Mouse (Mus musculus): Measurements from ENCODE around the gene Celsr2. TPM values are rescaled to one million over a fixed set of nuclear protein-coding genes. Genes with fewer than 3 reads are reported as not detected.

The Celsr2 gene
- polyA plus RNA-seq, 1 experiment from 2014 or later = 12.4 TPM

DNA sequence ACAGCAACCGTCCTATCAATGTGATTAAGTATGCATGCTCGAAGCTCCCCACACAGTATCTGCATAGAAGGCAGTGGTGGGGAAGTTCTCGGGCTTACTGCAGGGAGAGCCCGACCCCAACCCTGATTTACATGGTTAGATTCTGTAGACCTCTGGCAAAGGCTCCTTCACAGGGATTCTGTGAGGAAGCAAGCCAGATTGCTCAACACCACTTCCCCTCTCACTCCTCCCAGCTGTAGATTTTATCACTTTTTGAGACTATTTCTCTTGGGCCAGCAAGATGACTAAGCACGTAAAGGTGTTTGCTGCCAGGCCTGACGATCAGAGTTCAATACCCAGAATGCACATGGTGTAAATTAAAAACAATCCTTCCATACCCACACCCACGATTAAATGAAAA lies 69.5 kb downstream of the Celsr2 start:
- Histone ChIP-seq H3K4me3 (ENCODE audit: low read depth, low read length) (no peak overlapping the region), H3K36me3 (replicated peaks; ENCODE audit: control insufficient read depth, insufficient read depth, low read depth, low read length) (peaks cover 3% of the 10 kb centered on the region; the same call in 1 of the 2 replicates), H3K4me2 (ENCODE audit: low read depth, low read length) (no peak overlapping the region), H3K4me1 (ENCODE audit: control insufficient read depth, insufficient read depth, low read length) (no peaks in the 10 kb centered on the region), H3K9me3 (replicated peaks; ENCODE audit: control insufficient read depth, low read length) (no peaks in the 10 kb centered on the region), H3K27me3 (ENCODE audit: control insufficient read depth, insufficient read depth, low read length) (no peaks in the 10 kb centered on the region), H3K9ac (replicated peaks; ENCODE audit: low read length) (no peak overlapping the region), H3K27ac (replicated peaks; ENCODE audit: low read depth, low read length) (no peak overlapping the region)
- ATAC-seq (replicated peaks; ENCODE audit: insufficient number of reproducible peaks, low FRiP score, low TSS enrichment, low read depth) (no peak), DNase-seq (ENCODE audit: low spot score) (no peak)
- 80% methylated on average over 7 of the region's 7 CpGs for WGBS

DNA sequence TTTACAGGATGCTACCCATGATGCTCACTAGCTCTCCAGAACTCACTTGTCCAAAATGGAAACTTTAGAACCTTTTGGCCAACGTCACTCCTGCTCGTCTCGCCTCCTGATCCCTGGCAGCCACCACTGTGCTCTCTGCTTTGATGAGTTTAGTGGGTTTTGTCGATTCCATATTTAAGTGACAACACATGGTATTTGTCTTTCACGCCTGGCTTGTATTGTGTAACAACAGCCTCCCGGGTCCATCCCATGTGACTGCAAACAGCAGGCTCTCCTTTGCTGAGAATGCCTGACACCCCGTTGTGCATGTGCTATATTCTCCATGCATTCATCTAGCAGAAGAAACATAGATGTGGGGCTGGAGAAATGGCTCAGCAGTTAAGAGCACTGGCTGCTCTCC lies 73.2 kb downstream of the Celsr2 start:
- WGBS = 84% methylated on average over 7 of the region's 7 CpGs
- Histone ChIP-seq H3K9me3 (replicated peaks; ENCODE audit: control insufficient read depth, low read length) (no peaks in the 10 kb centered on the region), H3K27ac (replicated peaks; ENCODE audit: low read depth, low read length) (no peak overlapping the region), H3K9ac (replicated peaks; ENCODE audit: low read length) (no peak overlapping the region), H3K4me1 (ENCODE audit: control insufficient read depth, insufficient read depth, low read length) (no peaks in the 10 kb centered on the region), H3K27me3 (ENCODE audit: control insufficient read depth, insufficient read depth, low read length) (no peaks in the 10 kb centered on the region), H3K4me2 (ENCODE audit: low read depth, low read length) (no peak overlapping the region), H3K36me3 (replicated peaks; ENCODE audit: control insufficient read depth, insufficient read depth, low read depth, low read length) (peaks cover 3% of the 10 kb centered on the region; the same call in 1 of the 2 replicates), H3K4me3 (ENCODE audit: low read depth, low read length) (no peak overlapping the region)
- no peak for DNase-seq (ENCODE audit: low spot score)
- no peak for ATAC-seq (replicated peaks; ENCODE audit: insufficient number of reproducible peaks, low FRiP score, low TSS enrichment, low read depth)

GRCm38 (mm10) chr3:108341040-108341439 lies 74.3 kb downstream of the Celsr2 start:
- no peak overlapping the region for H3K4me2 ChIP-seq (ENCODE audit: low read depth, low read length)
- H3K36me3 ChIP-seq (replicated peaks; ENCODE audit: control insufficient read depth, insufficient read depth, low read depth, low read length) = no peaks in the 10 kb centered on the region
- DNase-seq (ENCODE audit: low spot score) (no peak), ATAC-seq (replicated peaks; ENCODE audit: insufficient number of reproducible peaks, low FRiP score, low TSS enrichment, low read depth) (no peak)
- no peaks in the 10 kb centered on the region for H3K27me3 ChIP-seq (ENCODE audit: control insufficient read depth, insufficient read depth, low read length)
- no peaks in the 10 kb centered on the region for H3K9me3 ChIP-seq (replicated peaks; ENCODE audit: control insufficient read depth, low read length)
- H3K4me3 ChIP-seq (ENCODE audit: low read depth, low read length) = no peak overlapping the region
- H3K4me1 ChIP-seq (ENCODE audit: control insufficient read depth, insufficient read depth, low read length) = no peaks in the 10 kb centered on the region
- H3K9ac ChIP-seq (replicated peaks; ENCODE audit: low read length) = no peak overlapping the region
- no peak overlapping the region for H3K27ac ChIP-seq (replicated peaks; ENCODE audit: low read depth, low read length)
- 67% methylated on average over 2 of the region's 2 CpGs for WGBS

Other genes starting within 250 kb of the Celsr2 start
- 2.8 and 3.1 TPM in 2 replicates for gene Amigo1, start 229.2 kb downstream of the Celsr2 start, polyA plus RNA-seq (2014; fragmentation: Nextera tagmentation; extraction: Ambion mirVana)
- gene Cyb561d1, start 214.3 kb downstream of the Celsr2 start, polyA plus RNA-seq (2014; fragmentation: Nextera tagmentation; extraction: Ambion mirVana) = 1.4 and 1.6 TPM in 2 replicates
- gene Atxn7l2, start 204.6 kb downstream of the Celsr2 start, polyA plus RNA-seq (2014; fragmentation: Nextera tagmentation; extraction: Ambion mirVana) = 17.6 and 19.0 TPM in 2 replicates
- 0.95 and 1.1 TPM in 2 replicates for gene Sypl2, start 188.9 kb downstream of the Celsr2 start, polyA plus RNA-seq (2014; fragmentation: Nextera tagmentation; extraction: Ambion mirVana)
- gene Psma5, start 158.6 kb downstream of the Celsr2 start, polyA plus RNA-seq (2014; fragmentation: Nextera tagmentation; extraction: Ambion mirVana) = 333 and 344 TPM in 2 replicates
- gene Sort1, start 131.5 kb downstream of the Celsr2 start, polyA plus RNA-seq (2014; fragmentation: Nextera tagmentation; extraction: Ambion mirVana) = 13.8 and 16.0 TPM in 2 replicates
- 0.32 TPM in 1 of 2 replicates, not detected in the other for gene Mybphl, start 50.6 kb downstream of the Celsr2 start, polyA plus RNA-seq (2014; fragmentation: Nextera tagmentation; extraction: Ambion mirVana)
- gene Psrc1, start 31.7 kb downstream of the Celsr2 start, polyA plus RNA-seq (2014; fragmentation: Nextera tagmentation; extraction: Ambion mirVana) = 71.5 and 81.7 TPM in 2 replicates
- 153 TPM in 2 replicates for gene Sars, start 29.7 kb upstream of the Celsr2 start, polyA plus RNA-seq (2014; fragmentation: Nextera tagmentation; extraction: Ambion mirVana)
- not detected in 2 replicates for gene 1700013F07Rik, start 118.6 kb upstream of the Celsr2 start, polyA plus RNA-seq (2014; fragmentation: Nextera tagmentation; extraction: Ambion mirVana)
- 0.48 and 1.5 TPM in 2 replicates for gene 5330417C22Rik, start 121.0 kb upstream of the Celsr2 start, polyA plus RNA-seq (2014; fragmentation: Nextera tagmentation; extraction: Ambion mirVana)
- gene Tmem167b, start 146.9 kb upstream of the Celsr2 start, polyA plus RNA-seq (2014; fragmentation: Nextera tagmentation; extraction: Ambion mirVana) = 48.2 and 49.6 TPM in 2 replicates
- gene Taf13, start 156.1 kb upstream of the Celsr2 start, polyA plus RNA-seq (2014; fragmentation: Nextera tagmentation; extraction: Ambion mirVana) = 64.1 and 70.3 TPM in 2 replicates
- 16.9 and 17.2 TPM in 2 replicates for gene Wdr47, start 175.7 kb upstream of the Celsr2 start, polyA plus RNA-seq (2014; fragmentation: Nextera tagmentation; extraction: Ambion mirVana)
- gene Clcc1, start 238.4 kb upstream of the Celsr2 start, polyA plus RNA-seq (2014; fragmentation: Nextera tagmentation; extraction: Ambion mirVana) = 73.2 and 79.8 TPM in 2 replicates

Data from embryonic facial prominence, embryonic 11.5 days (tissue).